Mouse (Mus musculus) retina, postnatal 1 day (tissue): ENCODE measurements around the gene Fbxo21.

ENCODE experiments used
- DNase-seq: peaks from one replicate; pipeline ENCODE4 v3.0.0-alpha.2; 2012

Fbxo21 gene

DNA sequence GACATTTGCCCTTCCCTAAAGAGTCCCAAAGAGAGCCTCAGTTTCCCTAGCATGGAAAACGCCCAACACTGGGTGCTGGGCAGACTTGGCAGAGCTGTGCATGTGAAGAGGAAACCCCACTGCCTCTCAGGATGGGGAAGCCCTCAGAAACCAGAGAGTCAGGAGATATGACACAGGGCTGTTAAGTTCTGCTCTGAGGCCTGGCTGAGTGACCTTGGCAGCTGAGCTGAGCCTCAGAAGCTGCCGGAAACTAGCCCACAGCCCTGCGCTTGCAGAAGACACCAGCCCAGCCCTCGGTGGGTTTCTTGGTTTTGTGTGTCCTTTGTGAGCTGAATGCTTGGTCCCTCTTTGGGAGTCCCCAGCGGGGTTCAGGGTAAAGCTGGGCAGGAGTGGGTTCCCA, 72.4 kb downstream of the Fbxo21 start:
- DNase-seq = no peak

DNA sequence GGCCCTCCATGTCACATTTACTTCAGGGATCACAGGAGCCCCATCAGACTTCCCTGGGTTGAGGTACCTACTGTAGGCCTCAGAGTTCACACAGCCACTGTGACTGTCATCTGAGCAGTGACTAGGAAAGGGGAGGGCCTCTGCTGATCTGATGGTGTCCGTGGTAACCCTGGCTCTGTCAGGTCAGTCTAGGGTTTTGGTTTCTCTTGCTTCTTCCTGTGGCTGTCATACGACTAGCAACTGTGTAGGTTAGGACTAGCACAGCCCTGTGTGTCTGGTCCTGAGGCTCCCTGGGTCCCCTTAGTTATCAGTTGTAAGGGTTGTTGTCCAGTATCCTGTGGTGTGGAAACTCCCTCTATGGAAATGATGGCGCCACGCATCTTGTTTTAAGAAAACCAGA, 74.2 kb downstream of the Fbxo21 start:
- no peak for DNase-seq

DNA sequence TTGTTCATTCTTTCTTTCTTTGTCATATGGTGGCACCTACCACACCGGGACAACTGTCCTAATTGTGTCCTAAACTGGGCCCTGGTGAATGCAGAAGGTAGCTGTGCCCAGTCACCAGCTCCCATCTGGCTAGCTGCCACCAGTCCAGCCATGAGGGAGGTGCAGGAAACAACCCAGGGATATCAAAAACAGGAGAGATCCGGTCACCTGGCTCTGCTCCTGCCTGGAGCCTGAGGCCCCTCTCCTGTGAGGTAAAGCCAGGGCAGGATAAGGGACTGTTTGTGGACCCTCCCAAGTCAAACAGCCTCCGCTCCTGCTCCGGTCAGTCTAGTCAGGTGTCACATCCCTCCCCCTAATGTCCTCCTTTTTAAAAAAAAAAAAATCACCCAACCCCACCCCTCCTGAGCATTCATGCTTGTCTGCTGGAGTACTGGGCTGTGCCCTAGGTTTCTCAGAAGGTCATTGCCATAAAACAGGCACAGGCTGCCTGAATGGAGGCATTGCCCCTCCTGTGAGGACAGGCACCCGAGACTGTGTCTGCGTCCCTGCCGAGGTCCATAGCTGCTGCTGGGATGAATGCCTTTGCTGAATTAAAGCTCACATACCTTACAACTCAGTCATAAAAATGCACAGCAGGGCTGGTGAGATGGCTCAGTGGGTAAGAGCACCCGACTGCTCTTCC, 75.6 kb downstream of the Fbxo21 start:
- DNase-seq = no peak

GRCm38 (mm10) chr5:118053205-118053604, 76.7 kb downstream of the Fbxo21 start:
- no peak for DNase-seq

GRCm38 (mm10) chr5:118057508-118058111, 81.1 kb downstream of the Fbxo21 start:
- DNase-seq = no peak

DNA sequence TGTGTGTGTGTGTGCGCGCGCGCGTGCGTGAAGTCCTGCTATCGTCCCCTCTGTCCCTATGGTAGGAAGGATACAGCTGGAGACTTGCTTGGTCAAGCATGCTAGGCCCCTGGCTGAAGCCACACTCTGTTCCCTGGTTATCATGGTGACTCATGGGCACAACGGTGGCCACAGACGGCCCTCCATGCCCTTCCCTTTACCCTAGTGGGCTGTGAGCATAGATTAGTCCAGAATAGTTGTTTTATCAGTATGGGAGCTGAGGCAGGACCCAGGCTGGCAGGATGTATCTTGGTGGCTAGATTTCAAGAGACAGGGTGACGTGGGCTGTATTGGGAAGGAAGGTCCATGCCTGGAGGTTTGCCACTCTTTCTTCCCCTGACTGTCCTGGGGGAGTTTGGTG, 82.3 kb downstream of the Fbxo21 start:
- DNase-seq = no peak

- DNase-seq = no peak
Measured at GRCm38 (mm10) chr5:118059646-118060045, 83.1 kb downstream of the Fbxo21 start.
